Mouse (Mus musculus) testis, adult 2 months (tissue): ENCODE results near the gene Ripor2.

Experiments
- CTCF ChIP-seq: fragments of 200-500 bp; IDR thresholded peaks from 2 replicates; pipeline ENCODE4 v1.5.1; 2012; ENCODE audit warnings: low read depth, mild to moderate bottlenecking, inconsistent platforms, low read length, moderate library complexity; ENCODE audit not compliant: control insufficient read depth, insufficient read depth, insufficient replicate concordance
- POLR2A ChIP-seq: fragments of 200-500 bp; IDR thresholded peaks from 2 replicates; pipeline ENCODE4 v1.6.1; 2012; ENCODE audit warnings: low read depth, mild to moderate bottlenecking, inconsistent platforms, low read length, moderate library complexity; ENCODE audit not compliant: control insufficient read depth

DNA sequence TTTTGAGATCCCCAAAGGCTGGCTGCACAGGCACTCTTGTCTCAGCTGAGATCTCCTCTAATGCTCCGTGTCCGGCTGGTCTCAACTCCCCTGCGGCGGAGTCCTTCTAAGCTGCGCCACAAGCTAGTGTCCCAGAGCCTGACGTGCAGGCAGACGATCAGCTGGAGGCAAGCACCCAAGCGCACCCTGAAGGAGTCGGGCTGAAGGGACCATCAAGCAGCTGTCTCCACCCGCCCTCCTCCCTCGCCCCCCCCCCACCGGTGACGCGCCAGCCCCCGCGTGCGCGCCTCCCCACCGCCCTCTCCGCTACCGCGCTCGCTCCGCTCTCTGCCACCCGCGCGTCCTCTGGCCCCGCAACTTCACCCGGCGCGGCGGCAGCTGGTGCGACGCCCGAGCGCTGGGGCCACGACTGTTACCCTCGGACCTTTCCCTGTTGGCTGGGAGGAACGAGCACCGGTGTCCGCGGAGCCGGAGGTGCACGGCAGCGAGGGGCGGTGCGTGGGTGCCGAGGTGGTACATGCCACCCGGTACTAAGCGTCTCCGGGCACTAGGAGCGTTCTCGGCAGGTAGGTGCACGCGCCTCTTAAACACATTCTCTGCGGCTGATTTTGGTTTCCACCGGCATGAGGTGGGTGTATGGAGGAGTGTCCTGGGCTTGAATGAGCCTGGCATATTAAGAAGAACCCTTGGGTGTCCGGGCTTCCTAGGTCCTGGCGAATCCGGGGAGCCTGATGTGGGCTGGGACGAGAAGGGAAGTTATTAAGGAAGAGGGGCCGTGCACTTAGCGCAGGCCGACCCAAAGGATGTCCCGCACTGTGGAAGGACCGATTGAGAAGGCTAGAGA lies 56.6 kb downstream of the Ripor2 start:
- TF ChIP-seq CTCF: no peak
- TF ChIP-seq POLR2A: no peak
